Mouse (Mus musculus) layer of hippocampus, postnatal 25 days (tissue): ENCODE results near the gene Spsb1. TPM values are rescaled to one million over a fixed set of nuclear protein-coding genes. Genes with fewer than 3 reads are reported as not detected.

ENCODE experiments used
- total RNA-seq, 2 experiments: library from RNA; stranded (reverse); gene quantifications; 2 replicates each; pipeline ENCODE4 v1.2.3; 2021

The Spsb1 gene
- total RNA-seq, 2 experiments from 2014 or later: 23.8 to 25.5 TPM

Other genes with a start within 250 kb of the Spsb1 start
- 10 to 100 TPM; 66.5 to 70.7 TPM for gene Tmem201, start 217.0 kb downstream of the Spsb1 start, total RNA-seq
- gene Slc25a33, start 180.8 kb downstream of the Spsb1 start, total RNA-seq: 10 to 100 TPM; 31.0 to 38.8 TPM
- 1 to 10 TPM; 8.8 to 9.1 TPM for gene H6pd, start 54.0 kb upstream of the Spsb1 start, total RNA-seq
- gene Gpr157, start 132.3 kb upstream of the Spsb1 start, total RNA-seq: 1 to 10 TPM; 1.1 to 1.8 TPM
- gene Slc2a5, start 164.2 kb upstream of the Spsb1 start, total RNA-seq: 1 to 10 TPM; 4.9 to 5.8 TPM
- gene Slc2a7, start 193.9 kb upstream of the Spsb1 start, total RNA-seq: not detected
- not detected for gene Car6, start 246.3 kb upstream of the Spsb1 start, total RNA-seq